Comparison of ENCODE assay signal across 16 mouse cellular contexts in genomic region chr15:70849652-70850051, GRCm38 (mm10).
"Had no signal": no experiment of that assay in that cellular context is flagged by ENCODE, and none has a peak within 500 bp of the region (broad histone marks: within the 10 kb centered on the region; RNA-seq: fewer than 3 reads in every experiment).

No protein-coding gene starts in this region.

- H3K36me3 ChIP-seq: liver, embryonic 13.5 days; neural tube, embryonic 12.5 days had no signal

- H3K27me3 ChIP-seq: liver, embryonic 13.5 days; neural tube, embryonic 12.5 days had no signal

- H3K9me3 ChIP-seq: liver, embryonic 13.5 days; neural tube, embryonic 12.5 days had no signal

- H3K4me1 ChIP-seq: liver, embryonic 13.5 days; neural tube, embryonic 12.5 days had no signal

- H3K4me3 ChIP-seq: layer of hippocampus, adult 2 months; liver, embryonic 13.5 days; neural tube, embryonic 12.5 days had no signal

- H3K27ac ChIP-seq: layer of hippocampus, adult 2 months; liver, embryonic 13.5 days; neural tube, embryonic 12.5 days; stomach, postnatal 0 days had no signal

- H3K4me2 ChIP-seq: liver, embryonic 13.5 days; midbrain, embryonic 11.5 days; neural tube, embryonic 12.5 days had no signal

- H3K9ac ChIP-seq: liver, embryonic 13.5 days; neural tube, embryonic 12.5 days had no signal

- DNase-seq: kidney, adult 8-10 months; kidney, postnatal 14 days; layer of hippocampus, adult 9-11 months; liver, embryonic 13.5 days; lung, adult 2 months; lung, postnatal 14 days; lung, postnatal 4 days; midbrain, embryonic 14.5 days; right cerebral cortex, adult 18-20 months; right cerebral cortex, postnatal 14 days; right cerebral cortex, postnatal 4 days; thymus, postnatal 25 days had no signal
